Mouse (Mus musculus) neural tube, embryonic 15.5 days (tissue): ENCODE measurements around the gene Parvg. TPM values are rescaled to one million over a fixed set of nuclear protein-coding genes. Genes with fewer than 3 reads are reported as not detected.
"Not testable (repeated sequence)": the region's sequence is repeated elsewhere in the genome, so short reads cannot be mapped to it uniquely, and the experiment has no call there.

ENCODE experiments used
- ATAC-seq: fragments of 200-750 bp; cut with Nextera tagmentation; 2 replicates; pipeline ENCODE4 v1.8.0; 2017; ENCODE audit warnings: mild to moderate bottlenecking, moderate TSS enrichment, moderate library complexity; ENCODE audit not compliant: low FRiP score
- H3K27ac ChIP-seq: fragments of 300-500 bp; sonication (generic); replicated peaks from 2 replicates; pipeline ENCODE4 v1.5.1; 2015; ENCODE audit warnings: mild to moderate bottlenecking, inconsistent platforms
- H3K27me3 ChIP-seq: fragments of 300-500 bp; sonication (generic); replicated peaks from 2 replicates; pipeline ENCODE4 v1.6.1; 2015; ENCODE audit warnings: inconsistent platforms
- H3K36me3 ChIP-seq: fragments of 300-500 bp; sonication (generic); 2 replicates; pipeline ENCODE4 v1.6.1; 2015; ENCODE audit warnings: inconsistent platforms
- H3K4me1 ChIP-seq: fragments of 300-500 bp; sonication (generic); 2 replicates; pipeline ENCODE4 v1.6.1; 2015; ENCODE audit warnings: inconsistent platforms
- H3K4me2 ChIP-seq: fragments of 300-500 bp; sonication (generic); 2 replicates; pipeline ENCODE4 v1.6.1; 2015; ENCODE audit warnings: inconsistent platforms, mild to moderate bottlenecking, moderate library complexity
- H3K4me3 ChIP-seq: fragments of 300-500 bp; sonication (generic); replicated peaks from 2 replicates; pipeline ENCODE4 v1.5.1; 2015; ENCODE audit warnings: mild to moderate bottlenecking, inconsistent platforms
- H3K9ac ChIP-seq: fragments of 300-500 bp; sonication (generic); replicated peaks from 2 replicates; pipeline ENCODE4 v1.6.1; 2015; ENCODE audit warnings: mild to moderate bottlenecking, inconsistent platforms
- H3K9me3 ChIP-seq: fragments of 300-500 bp; sonication (generic); replicated peaks from 2 replicates; pipeline ENCODE4 v1.6.1; 2016; ENCODE audit warnings: inconsistent platforms
- WGBS: fragments of 180-500 bp; shearing (Covaris S2); methylation state at CpG from one replicate; pipeline ENCODE4 v1.1.7; 2015; ENCODE audit warnings: mixed read lengths; 5-methylcytosine and 5-hydroxymethylcytosine counted together
- polyA plus RNA-seq: library from polyadenylated mRNA; unstranded; fragments of >200 nt; fragmentation: Nextera tagmentation; extraction: Ambion mirVana; gene quantifications from 2 replicates; pipeline ENCODE4 v1.2.1, GENCODE M21; 2015

The Parvg gene
- polyA plus RNA-seq, result 1.1 and 17.3 TPM in 2 replicates

GRCm38 (mm10) chr15:84323966-84324869 is at the start of gene Parvg:
Gene Parvg, plus strand, starts transcription at chr15:84324026.
- Histone ChIP-seq H3K9ac (no peak within 1 kb of the TSS), H3K4me3 (no peak within 1 kb of the TSS), H3K4me2 (no peak within 1 kb of the TSS), H3K36me3 (no peaks in the 10 kb centered on the region), H3K27me3 (no peaks in the 10 kb centered on the region), H3K27ac (no peak within 1 kb of the TSS), H3K9me3 (no peaks in the 10 kb centered on the region), H3K4me1 (no peaks in the 10 kb centered on the region)
- no peak for ATAC-seq
- 86% methylated on average over 10 of the region's 10 CpGs for WGBS

- no peak overlapping the region for H3K4me3 ChIP-seq
- H3K9ac ChIP-seq, result no peak overlapping the region
- no peak overlapping the region for H3K27ac ChIP-seq
- no peak overlapping the region for H3K4me2 ChIP-seq
- H3K4me1 ChIP-seq, result 0 out of 2 replicates have a peak, but pooled peaks cover 3% of the 10 kb centered on the region
- H3K27me3 ChIP-seq, result no peaks in the 10 kb centered on the region
- 0 out of 2 replicates have a peak, but pooled peaks cover 5% of the 10 kb centered on the region for H3K9me3 ChIP-seq
- no peaks in the 10 kb centered on the region for H3K36me3 ChIP-seq
- ATAC-seq, result no peak
- 84% methylated on average over 4 of the region's 4 CpGs for WGBS
Measured at GRCm38 (mm10) chr15:84276066-84276465, 47.8 kb upstream of the Parvg start.

GRCm38 (mm10) chr15:84278091-84278490 is 45.7 kb upstream of the Parvg start:
- H3K9ac ChIP-seq, result no peak overlapping the region
- H3K27me3 ChIP-seq, result no peaks in the 10 kb centered on the region
- no peak overlapping the region for H3K4me3 ChIP-seq
- no peak for ATAC-seq
- H3K9me3 ChIP-seq, result 0 out of 2 replicates have a peak, but pooled peaks cover 5% of the 10 kb centered on the region
- H3K4me2 ChIP-seq, result no peak overlapping the region
- H3K27ac ChIP-seq, result no peak overlapping the region
- H3K36me3 ChIP-seq, result no peaks in the 10 kb centered on the region
- 0 out of 2 replicates have a peak, but pooled peaks cover 3% of the 10 kb centered on the region for H3K4me1 ChIP-seq
- 83% methylated on average over 7 of the region's 7 CpGs for WGBS

- H3K27ac ChIP-seq, result no peak overlapping the region
- WGBS, result 44% methylated on average over 7 of the region's 7 CpGs
Measured at GRCm38 (mm10) chr15:84278656-84279055, 45.2 kb upstream of the Parvg start.

GRCm38 (mm10) chr15:84280309-84280708 is 43.5 kb upstream of the Parvg start:
- Histone ChIP-seq H3K4me1 (0 out of 2 replicates have a peak, but pooled peaks cover 3% of the 10 kb centered on the region), H3K36me3 (no peaks in the 10 kb centered on the region), H3K4me2 (no peak overlapping the region), H3K4me3 (no peak overlapping the region), H3K9me3 (0 out of 2 replicates have a peak, but pooled peaks cover 5% of the 10 kb centered on the region), H3K27ac (no peak overlapping the region), H3K9ac (no peak overlapping the region), H3K27me3 (no peaks in the 10 kb centered on the region)
- no peak for ATAC-seq
- 83% methylated on average over 8 of the region's 8 CpGs for WGBS

More at GRCm38 (mm10) chr15:84278656-84279055, 45.2 kb upstream of the Parvg start:
- Histone ChIP-seq H3K4me1 (0 out of 2 replicates have a peak, but pooled peaks cover 3% of the 10 kb centered on the region), H3K9ac (no peak overlapping the region), H3K4me3 (no peak overlapping the region), H3K27me3 (no peaks in the 10 kb centered on the region), H3K36me3 (no peaks in the 10 kb centered on the region), H3K4me2 (no peak overlapping the region), H3K9me3 (0 out of 2 replicates have a peak, but pooled peaks cover 5% of the 10 kb centered on the region)
- no peak for ATAC-seq

- H3K36me3 ChIP-seq, result no peaks in the 10 kb centered on the region
- 0 out of 2 replicates have a peak, but pooled peaks cover 3% of the 10 kb centered on the region for H3K4me1 ChIP-seq
- H3K9ac ChIP-seq, result no peak overlapping the region
- H3K4me3 ChIP-seq, result no peak overlapping the region
- 89% methylated on average over 11 of the region's 11 CpGs for WGBS
- ATAC-seq, result no peak
- no peak overlapping the region for H3K27ac ChIP-seq
- no peaks in the 10 kb centered on the region for H3K27me3 ChIP-seq
- no peak overlapping the region for H3K4me2 ChIP-seq
- H3K9me3 ChIP-seq, result 0 out of 2 replicates have a peak, but pooled peaks cover 1% of the 10 kb centered on the region
Measured at GRCm38 (mm10) chr15:84280712-84281347, 43.0 kb upstream of the Parvg start.

- no peak for ATAC-seq
- Histone ChIP-seq H3K4me3 (no peak overlapping the region), H3K36me3 (no peaks in the 10 kb centered on the region), H3K4me1 (0 out of 2 replicates have a peak, but pooled peaks cover 3% of the 10 kb centered on the region), H3K9ac (no peak overlapping the region), H3K4me2 (no peak overlapping the region), H3K27ac (no peak overlapping the region), H3K27me3 (no peaks in the 10 kb centered on the region), H3K9me3 (no peaks in the 10 kb centered on the region)
- 76% methylated on average over 20 of the region's 20 CpGs for WGBS
Measured at GRCm38 (mm10) chr15:84282206-84283085, 41.4 kb upstream of the Parvg start.

- H3K4me1 ChIP-seq, result 0 out of 2 replicates have a peak, but pooled peaks cover under 1% of the 10 kb centered on the region
- H3K9me3 ChIP-seq, result no peaks in the 10 kb centered on the region
- no peak overlapping the region for H3K4me2 ChIP-seq
- H3K36me3 ChIP-seq, result no peaks in the 10 kb centered on the region
- no peak overlapping the region for H3K9ac ChIP-seq
- 62% methylated on average over 5 of the region's 5 CpGs for WGBS
- ATAC-seq, result no peak
- no peak overlapping the region for H3K4me3 ChIP-seq
- H3K27me3 ChIP-seq, result no peaks in the 10 kb centered on the region
- no peak overlapping the region for H3K27ac ChIP-seq
Measured at GRCm38 (mm10) chr15:84284059-84284458, 39.8 kb upstream of the Parvg start.

- H3K4me3 ChIP-seq, result no peak overlapping the region
- no peaks in the 10 kb centered on the region for H3K27me3 ChIP-seq
- H3K4me1 ChIP-seq, result no peaks in the 10 kb centered on the region
- no peak overlapping the region for H3K27ac ChIP-seq
- H3K9me3 ChIP-seq, result no peaks in the 10 kb centered on the region
- H3K9ac ChIP-seq, result no peak overlapping the region
- 81% methylated on average over 7 of the region's 7 CpGs for WGBS
- H3K4me2 ChIP-seq, result no peak overlapping the region
- H3K36me3 ChIP-seq, result no peaks in the 10 kb centered on the region
- no peak for ATAC-seq
Measured at GRCm38 (mm10) chr15:84285453-84285852, 38.4 kb upstream of the Parvg start.

- H3K9ac ChIP-seq, ATAC-seq, H3K4me2 ChIP-seq, H3K36me3 ChIP-seq, H3K27ac ChIP-seq, H3K27me3 ChIP-seq, H3K4me3 ChIP-seq, H3K4me1 ChIP-seq, H3K9me3 ChIP-seq: not testable (repeated sequence)
- WGBS, result 78% methylated on average over 1 of the region's 1 CpGs
Measured at GRCm38 (mm10) chr15:84288953-84289352, 34.9 kb upstream of the Parvg start.

GRCm38 (mm10) chr15:84291097-84291496 is 32.7 kb upstream of the Parvg start:
- Histone ChIP-seq H3K4me3 (no peak overlapping the region), H3K9ac (no peak overlapping the region), H3K9me3 (no peaks in the 10 kb centered on the region), H3K4me1 (0 out of 2 replicates have a peak, but pooled peaks cover 4% of the 10 kb centered on the region), H3K27ac (no peak overlapping the region), H3K27me3 (no peaks in the 10 kb centered on the region), H3K4me2 (no peak overlapping the region), H3K36me3 (no peaks in the 10 kb centered on the region)
- no peak for ATAC-seq
- WGBS, result 97% methylated on average over 5 of the region's 5 CpGs
